Mouse (Mus musculus) stomach, postnatal 0 days (tissue): Measurements from ENCODE around the gene Ip6k3. TPM values are rescaled to one million over a fixed set of nuclear protein-coding genes. Genes with fewer than 3 reads are reported as not detected.

Experiments
- ATAC-seq: fragments of 200-750 bp; cut with Nextera tagmentation; 2 replicates; pipeline ENCODE4 v1.8.0; 2017; ENCODE audit not compliant: low FRiP score, low TSS enrichment
- DNase-seq: peaks from one replicate; pipeline ENCODE4 v3.0.0-alpha.2; 2016; ENCODE audit warnings: low spot score
- H3K27ac ChIP-seq: fragments of 300-500 bp; sonication (generic); replicated peaks from 2 replicates; pipeline ENCODE4 v1.5.1; 2014; ENCODE audit warnings: mild to moderate bottlenecking, control low read depth
- H3K27me3 ChIP-seq: fragments of 300-500 bp; sonication (generic); 2 replicates; pipeline ENCODE4 v1.6.1; 2014; ENCODE audit warnings: low read length; ENCODE audit not compliant: control insufficient read depth, insufficient read depth
- H3K36me3 ChIP-seq: fragments of 300-500 bp; sonication (generic); 2 replicates; pipeline ENCODE4 v1.6.1; 2014; ENCODE audit warnings: low read length, mixed read lengths; ENCODE audit not compliant: control insufficient read depth, insufficient read depth
- H3K4me1 ChIP-seq: fragments of 300-500 bp; sonication (generic); replicated peaks from 2 replicates; pipeline ENCODE4 v1.6.1; 2014; ENCODE audit warnings: antibody characterized with exemption; ENCODE audit not compliant: control insufficient read depth, insufficient read depth
- H3K4me2 ChIP-seq: fragments of 300-500 bp; sonication (generic); replicated peaks from 2 replicates; pipeline ENCODE4 v1.6.1; 2014; ENCODE audit warnings: low read depth, mild to moderate bottlenecking, control low read depth, moderate library complexity
- H3K4me3 ChIP-seq: fragments of 300-500 bp; sonication (generic); 2 replicates; pipeline ENCODE4 v1.5.1; 2014; ENCODE audit warnings: low read depth, low read length, control low read depth
- H3K9ac ChIP-seq: fragments of 300-500 bp; sonication (generic); 2 replicates; pipeline ENCODE4 v1.6.1; 2014; ENCODE audit warnings: mild to moderate bottlenecking, low read length, control low read depth, mixed read lengths
- H3K9me3 ChIP-seq: fragments of 300-500 bp; sonication (generic); 2 replicates; pipeline ENCODE4 v1.6.1; 2016; ENCODE audit warnings: low read length; ENCODE audit not compliant: control insufficient read depth
- CTCF ChIP-seq: IDR thresholded peaks from 2 replicates; pipeline ENCODE4 v1.5.1; 2016; ENCODE audit warnings: antibody characterized with exemption, low read depth, mild to moderate bottlenecking, moderate library complexity
- EP300 ChIP-seq: optimal IDR thresholded peaks from 2 replicates; pipeline ENCODE3; 2016; ENCODE audit warnings: antibody characterized with exemption
- WGBS: fragments of 180-500 bp; shearing (Covaris S2); extraction: QIAGEN DNeasy Blood & Tissue Kit; methylation state at CpG from one replicate; pipeline ENCODE4 v1.1.7; 2014; 5-methylcytosine and 5-hydroxymethylcytosine counted together
- polyA plus RNA-seq: library from polyadenylated mRNA; unstranded; fragments of >200 nt; fragmentation: Nextera tagmentation; extraction: Ambion mirVana; gene quantifications from 2 replicates; pipeline ENCODE4 v1.2.1, GENCODE M21; 2015

The Ip6k3 gene
- polyA plus RNA-seq, 1 experiment from 2014 or later, result 0.13 TPM

GRCm38 (mm10) chr17:27172459-27172858, 4.9 kb upstream of the Ip6k3 start:
- DNase-seq (no peak), ATAC-seq (no peak)
- no peaks in the 10 kb centered on the region for H3K27me3 ChIP-seq
- 74% methylated on average over 9 of the region's 9 CpGs for WGBS
- no peak overlapping the region for H3K4me2 ChIP-seq
- H3K4me3 ChIP-seq, result no peak overlapping the region
- no peak overlapping the region for H3K9ac ChIP-seq
- H3K27ac ChIP-seq, result no peak overlapping the region
- no peaks in the 10 kb centered on the region for H3K36me3 ChIP-seq
- H3K9me3 ChIP-seq, result no peaks in the 10 kb centered on the region
- TF ChIP-seq EP300 (no peak), CTCF (no peak)
- H3K4me1 ChIP-seq, result no peaks in the 10 kb centered on the region

- no peaks in the 10 kb centered on the region for H3K9me3 ChIP-seq
- H3K4me3 ChIP-seq, result no peak overlapping the region
- no peak for TF ChIP-seq CTCF
- TF ChIP-seq EP300, result no peak
- ATAC-seq (no peak), DNase-seq (no peak)
- WGBS, result 70% methylated on average over 5 of the region's 5 CpGs
- no peaks in the 10 kb centered on the region for H3K4me1 ChIP-seq
- no peaks in the 10 kb centered on the region for H3K27me3 ChIP-seq
- no peak overlapping the region for H3K27ac ChIP-seq
- H3K36me3 ChIP-seq, result no peaks in the 10 kb centered on the region
- H3K4me2 ChIP-seq, result no peak overlapping the region
- H3K9ac ChIP-seq, result no peak overlapping the region
Observed at GRCm38 (mm10) chr17:27171121-27171520, 3.5 kb upstream of the Ip6k3 start.

DNA sequence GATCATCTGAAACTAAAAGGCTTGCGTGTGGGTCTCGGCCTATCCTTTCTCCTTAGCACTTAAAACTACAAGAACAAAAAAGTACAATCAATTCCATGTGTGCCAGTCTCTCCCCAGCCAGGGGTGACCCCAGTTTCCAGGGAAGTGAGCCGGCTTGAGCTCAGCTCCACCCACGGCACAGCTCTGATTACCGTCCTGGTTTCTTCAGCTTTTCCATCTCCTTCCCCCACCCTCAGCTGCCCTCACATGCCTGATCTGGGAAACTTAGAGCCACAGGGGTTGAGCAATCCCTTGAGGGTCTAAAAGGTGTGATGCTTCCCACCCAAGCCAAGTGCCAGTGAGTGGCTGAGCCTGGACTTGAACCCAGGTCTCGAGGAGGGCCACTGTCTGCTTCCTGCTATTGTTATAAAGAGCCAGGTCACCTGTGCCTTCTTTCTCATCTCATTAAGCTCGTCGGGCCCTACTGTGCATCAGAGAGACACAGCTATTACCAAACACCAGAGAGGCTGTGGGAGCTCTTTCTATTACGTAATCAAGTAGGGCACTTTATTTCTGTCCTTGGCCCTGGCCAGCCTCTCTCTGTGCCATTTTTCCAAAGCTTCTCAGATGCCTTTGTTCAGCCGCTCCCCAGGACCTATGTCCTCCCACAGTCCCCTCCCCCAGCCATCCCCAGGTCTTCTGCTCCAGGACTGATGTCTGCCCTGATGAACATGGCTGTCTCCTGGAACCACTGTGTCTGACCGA, 2.5 kb upstream of the Ip6k3 start:
- no peak overlapping the region for H3K9ac ChIP-seq
- 75% methylated on average over 11 of the region's 11 CpGs for WGBS
- H3K9me3 ChIP-seq, result no peaks in the 10 kb centered on the region
- no peaks in the 10 kb centered on the region for H3K27me3 ChIP-seq
- TF ChIP-seq EP300 (no peak), CTCF (no peak)
- H3K4me2 ChIP-seq, result no peak overlapping the region
- H3K4me3 ChIP-seq, result no peak overlapping the region
- H3K27ac ChIP-seq, result no peak overlapping the region
- no peaks in the 10 kb centered on the region for H3K4me1 ChIP-seq
- no peaks in the 10 kb centered on the region for H3K36me3 ChIP-seq
- DNase-seq (no peak), ATAC-seq (no peak)

DNA sequence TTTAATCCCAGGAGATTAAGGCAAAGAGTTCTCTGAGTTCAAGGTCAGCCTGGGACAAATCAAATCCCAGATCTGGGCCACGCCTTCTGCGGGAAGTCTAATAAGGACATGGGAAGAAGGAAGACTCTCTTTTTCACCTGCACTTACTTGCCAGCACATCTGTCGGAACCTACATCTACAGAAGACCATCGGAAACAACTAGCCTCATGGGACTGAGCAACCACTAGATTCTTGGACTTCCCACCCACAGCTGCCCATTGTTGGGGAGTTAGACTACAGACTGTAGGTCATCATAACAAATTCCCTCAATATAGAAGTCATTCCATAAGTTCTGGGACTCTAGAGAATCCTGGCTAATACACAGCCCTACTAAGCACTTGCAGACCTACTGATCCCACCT, 974 bp upstream of the Ip6k3 start:
- Histone ChIP-seq H3K4me1 (no peaks in the 10 kb centered on the region), H3K4me2 (no peak overlapping the region), H3K9ac (no peak overlapping the region), H3K4me3 (no peak overlapping the region), H3K27me3 (no peaks in the 10 kb centered on the region), H3K9me3 (no peaks in the 10 kb centered on the region), H3K36me3 (no peaks in the 10 kb centered on the region), H3K27ac (no peak overlapping the region)
- 93% methylated on average over 4 of the region's 4 CpGs for WGBS
- no peak for ATAC-seq
- TF ChIP-seq EP300, result no peak
- TF ChIP-seq CTCF, result no peak
- DNase-seq, result no peak

- Histone ChIP-seq H3K27me3 (no peaks in the 10 kb centered on the region), H3K4me1 (no peaks in the 10 kb centered on the region), H3K36me3 (no peaks in the 10 kb centered on the region), H3K9me3 (no peaks in the 10 kb centered on the region), H3K9ac (no peak overlapping the region), H3K4me2 (no peak overlapping the region), H3K27ac (no peak overlapping the region), H3K4me3 (no peak overlapping the region)
- TF ChIP-seq CTCF (no peak), EP300 (no peak)
- no peak for DNase-seq
- no peak for ATAC-seq
- 63% methylated on average over 6 of the region's 6 CpGs for WGBS
Observed at GRCm38 (mm10) chr17:27166901-27167300, 694 bp downstream of the Ip6k3 start.

DNA sequence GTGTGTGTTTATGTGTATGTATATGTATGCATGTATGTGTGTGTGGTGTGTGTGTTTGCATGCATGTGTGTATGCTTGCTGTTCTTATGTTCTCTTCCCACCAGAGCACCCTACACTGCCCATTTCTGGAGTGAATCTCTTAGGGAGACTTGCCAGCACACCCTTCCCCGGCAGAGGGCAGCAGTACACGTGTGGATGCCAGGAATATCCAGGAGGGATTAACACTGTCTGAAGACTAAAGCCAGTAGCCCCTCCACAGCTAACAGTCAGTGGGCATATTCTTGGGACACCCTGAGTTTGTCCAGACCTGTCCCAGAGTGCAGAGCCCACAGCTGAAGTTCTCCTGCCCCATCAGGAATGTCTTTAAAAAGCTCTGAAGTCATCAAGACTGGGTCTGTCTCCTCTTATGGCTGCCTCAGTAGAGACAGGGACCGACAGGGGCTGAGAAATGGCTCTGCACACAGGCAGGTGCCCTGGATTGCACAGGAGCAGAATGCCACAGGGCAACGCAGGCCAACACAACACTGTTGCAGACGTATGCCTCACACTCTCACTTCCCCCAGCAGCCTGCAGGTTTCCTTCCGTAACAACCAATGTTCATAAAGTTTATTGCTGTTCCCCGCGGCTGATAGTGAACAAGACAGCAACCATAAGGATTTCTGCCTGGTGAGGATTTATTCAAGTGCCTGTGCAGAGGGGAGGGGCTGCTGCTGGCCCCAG, 2.4 kb downstream of the Ip6k3 start:
- no peak overlapping the region for H3K4me3 ChIP-seq
- H3K36me3 ChIP-seq, result no peaks in the 10 kb centered on the region
- H3K4me2 ChIP-seq, result no peak overlapping the region
- H3K9ac ChIP-seq, result no peak overlapping the region
- H3K9me3 ChIP-seq, result no peaks in the 10 kb centered on the region
- TF ChIP-seq EP300, result no peak
- peak; percentile 82 for TF ChIP-seq CTCF
- DNase-seq (peak; percentile 63), ATAC-seq (peak; percentile 59; the same call in 1 of the 2 replicates)
- H3K4me1 ChIP-seq, result no peaks in the 10 kb centered on the region
- H3K27ac ChIP-seq, result peak overlapping the region; percentile 35; the same call in 1 of the 2 replicates
- 55% methylated on average over 8 of the region's 8 CpGs for WGBS
- H3K27me3 ChIP-seq, result no peaks in the 10 kb centered on the region
